Mouse (Mus musculus): Measurements from ENCODE around the gene Col15a1.

- TF ChIP-seq POLR2A (IDR thresholded peaks at IDR 0.05; ENCODE audit: borderline replicate concordance, extremely low read depth, insufficient read depth, insufficient read length, poor library complexity, severe bottlenecking), result no peak
- no peak for TF ChIP-seq CTCF (IDR thresholded peaks at IDR 0.05; ENCODE audit: borderline replicate concordance, extremely low read depth, insufficient read depth, insufficient read length)
Measured at GRCm38 (mm10) chr4:47196173-47196572, 11.8 kb upstream of the Col15a1 start.
